Mouse (Mus musculus): ENCODE data around the gene Atxn1.

- TF ChIP-seq POLR2A (IDR thresholded peaks at IDR 0.05; ENCODE audit: insufficient read depth, low read depth, low read length) (no peak), CTCF (IDR thresholded peaks at IDR 0.05) (no peak)
Observed at GRCm38 (mm10) chr13:45527232-45527964, 437.4 kb downstream of the Atxn1 start.

Measured in heart, adult 2 months (tissue).